Mouse (Mus musculus): ENCODE measurements around the gene Cyp17a1. TPM values are rescaled to one million over a fixed set of nuclear protein-coding genes. Genes with fewer than 3 reads are reported as not detected.

Cyp17a1 gene
- polyA plus RNA-seq, 1 experiment from 2014 or later, result not detected

Other genes starting within 250 kb of the Cyp17a1 start
- gene Trim8, start 171.5 kb downstream of the Cyp17a1 start, polyA plus RNA-seq (2016; fragmentation: Nextera tagmentation; extraction: Ambion mirVana), result 17.3 and 21.5 TPM in 2 replicates
- 167 and 173 TPM in 2 replicates for gene Arl3, start 100.0 kb downstream of the Cyp17a1 start, polyA plus RNA-seq (2016; fragmentation: Nextera tagmentation; extraction: Ambion mirVana)
- 18.3 and 25.2 TPM in 2 replicates for gene Sfxn2, start 99.8 kb downstream of the Cyp17a1 start, polyA plus RNA-seq (2016; fragmentation: Nextera tagmentation; extraction: Ambion mirVana)
- 48.3 and 48.6 TPM in 2 replicates for gene Wbp1l, start 74.1 kb downstream of the Cyp17a1 start, polyA plus RNA-seq (2016; fragmentation: Nextera tagmentation; extraction: Ambion mirVana)
- 15.8 and 16.9 TPM in 2 replicates for gene Borcs7, start 16.7 kb upstream of the Cyp17a1 start, polyA plus RNA-seq (2016; fragmentation: Nextera tagmentation; extraction: Ambion mirVana)
- gene As3mt, start 34.3 kb upstream of the Cyp17a1 start, polyA plus RNA-seq (2016; fragmentation: Nextera tagmentation; extraction: Ambion mirVana), result 34.6 and 37.5 TPM in 2 replicates
- gene Cnnm2, start 88.4 kb upstream of the Cyp17a1 start, polyA plus RNA-seq (2016; fragmentation: Nextera tagmentation; extraction: Ambion mirVana), result 2.8 and 2.9 TPM in 2 replicates

All from limb, embryonic 12.5 days (tissue).